Mouse (Mus musculus): Measurements from ENCODE around the gene Homer3.

The Homer3 gene

DNA sequence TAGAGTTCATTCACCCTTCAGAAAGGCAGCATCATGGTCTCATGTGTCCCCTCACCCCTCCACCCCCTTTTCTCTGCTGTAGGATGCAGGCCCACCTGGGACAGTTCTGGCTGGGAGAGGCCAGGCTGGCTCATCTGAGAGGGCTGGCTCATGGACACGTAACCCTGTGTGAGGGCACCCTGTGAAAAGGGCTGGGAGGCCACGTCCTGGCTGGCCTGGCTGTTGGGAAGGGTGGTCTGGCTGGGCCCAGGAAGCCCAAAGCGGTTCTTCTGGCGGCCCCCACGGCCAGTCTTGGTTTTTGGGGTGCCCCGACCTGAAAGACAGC, 50.2 kb downstream of the Homer3 start:
- no peak for DNase-seq (ENCODE audit: low spot score in 2 of 2)

DNA sequence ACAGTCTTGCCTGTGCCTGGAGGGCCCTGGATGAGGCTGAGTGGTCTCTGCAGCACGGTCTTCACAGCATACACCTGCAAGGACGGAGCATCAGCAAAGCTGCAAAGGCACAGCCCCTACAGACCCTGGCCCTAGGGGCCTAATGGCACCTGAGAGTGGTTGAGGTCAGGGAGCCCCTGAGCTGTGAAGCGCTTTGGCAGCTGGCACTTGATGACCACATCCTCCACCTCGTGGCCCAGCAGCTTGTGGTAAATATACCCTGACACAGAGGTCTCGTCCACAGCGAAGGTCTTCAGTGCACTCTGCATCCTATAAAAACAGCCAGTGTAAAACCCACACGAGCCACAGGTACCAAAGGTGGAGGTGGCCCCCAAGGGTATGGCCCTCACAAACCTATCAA, 56.3 kb downstream of the Homer3 start:
- no peak for DNase-seq (ENCODE audit: low spot score in 2 of 2)

DNA sequence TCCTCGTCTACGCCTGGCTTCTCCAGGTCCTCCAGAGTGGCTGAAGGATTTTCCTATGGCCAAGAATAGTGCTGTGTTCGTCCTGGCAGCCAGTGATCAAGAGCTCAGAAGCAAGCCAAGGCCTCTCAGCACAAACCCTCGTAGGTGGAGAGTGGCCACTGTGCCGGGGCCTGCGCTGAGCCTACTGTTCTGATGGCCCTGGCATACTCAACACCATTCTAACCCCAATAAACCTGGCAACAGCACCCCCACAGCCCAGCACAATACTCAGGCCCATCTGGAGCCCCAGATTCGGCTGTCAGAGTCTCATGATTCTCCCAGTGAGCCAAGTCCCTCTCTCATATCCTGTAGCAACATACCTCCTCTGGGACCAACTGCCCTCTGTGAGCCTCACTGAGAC, 58.0 kb downstream of the Homer3 start:
- DNase-seq (ENCODE audit: low spot score in 2 of 2) = no peak

DNA sequence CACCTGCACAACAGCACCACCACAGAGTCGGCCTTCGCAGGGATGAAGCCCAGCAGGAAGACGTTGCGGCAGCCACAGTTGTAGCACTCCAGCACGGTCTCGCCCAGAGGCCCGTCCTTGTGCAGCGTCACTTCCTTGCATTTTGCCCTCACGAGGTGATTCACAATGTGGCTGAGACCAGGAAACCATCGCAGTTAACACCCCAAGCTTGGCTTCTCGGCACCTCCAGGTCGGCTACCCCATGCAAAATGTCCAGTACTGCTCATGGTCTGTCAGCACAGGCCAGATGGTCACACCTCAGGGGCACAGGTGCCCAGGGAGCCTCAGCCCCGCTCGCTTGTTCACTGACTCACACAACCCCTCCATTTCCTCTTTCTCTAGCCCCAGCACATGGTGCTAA, 59.4 kb downstream of the Homer3 start:
- no peak for DNase-seq (ENCODE audit: low spot score in 2 of 2)

DNA sequence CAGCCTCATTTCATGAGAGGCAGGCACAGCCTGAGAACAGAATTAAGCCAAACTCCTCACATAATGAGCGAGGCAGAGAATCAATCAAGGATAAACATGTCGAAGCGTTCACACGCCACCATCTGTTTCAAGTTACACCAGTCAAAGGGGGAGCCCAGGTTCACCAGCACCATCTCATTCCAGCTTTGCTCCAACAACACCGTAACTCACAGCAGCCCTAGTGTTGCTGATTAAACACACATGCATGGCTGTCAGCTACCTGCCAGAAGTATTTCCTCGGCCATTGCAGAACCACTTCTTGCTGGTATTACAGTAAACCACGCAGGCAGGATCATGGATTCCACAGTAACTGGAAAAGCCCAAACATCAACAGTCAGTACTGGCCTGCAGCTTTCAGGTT, 60.4 kb downstream of the Homer3 start:
- DNase-seq (ENCODE audit: low spot score in 2 of 2) = no peak

DNA sequence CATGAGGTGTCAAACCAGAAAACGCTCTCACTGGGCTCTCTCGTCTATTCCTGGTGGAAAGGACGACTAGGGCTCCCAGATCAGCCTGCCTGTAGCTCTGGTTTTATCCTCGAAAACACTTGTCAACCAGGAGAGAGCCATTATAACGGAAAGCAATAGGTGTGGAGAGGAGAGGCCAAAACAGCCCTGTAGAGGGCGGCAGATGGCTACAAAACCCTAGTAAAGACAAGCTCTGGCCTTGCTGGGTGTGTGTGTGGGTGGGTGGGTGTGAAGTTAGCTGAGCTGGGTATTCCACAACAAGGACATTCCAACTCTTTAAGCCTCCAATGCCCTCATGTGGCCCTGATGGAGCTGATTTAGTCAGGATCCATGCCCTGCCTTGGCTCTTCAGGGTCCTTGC, 61.1 kb downstream of the Homer3 start:
- no peak for DNase-seq (ENCODE audit: low spot score in 2 of 2)
